Mouse (Mus musculus) CD8-positive naive resting alpha-beta T cell, adult 2 months (primary cell): ENCODE measurements around the gene Fam13c.
"Not testable (repeated sequence)": the region's sequence is repeated elsewhere in the genome, so short reads cannot be mapped to it uniquely, and the experiment has no call there.

Experiments
- DNase-seq, 2 experiments: peaks; one replicate each; pipeline ENCODE4 v3.0.0; 2022; ENCODE audit warnings: low read depth in 2 of 2, low spot score in 2 of 2

Fam13c gene

DNA sequence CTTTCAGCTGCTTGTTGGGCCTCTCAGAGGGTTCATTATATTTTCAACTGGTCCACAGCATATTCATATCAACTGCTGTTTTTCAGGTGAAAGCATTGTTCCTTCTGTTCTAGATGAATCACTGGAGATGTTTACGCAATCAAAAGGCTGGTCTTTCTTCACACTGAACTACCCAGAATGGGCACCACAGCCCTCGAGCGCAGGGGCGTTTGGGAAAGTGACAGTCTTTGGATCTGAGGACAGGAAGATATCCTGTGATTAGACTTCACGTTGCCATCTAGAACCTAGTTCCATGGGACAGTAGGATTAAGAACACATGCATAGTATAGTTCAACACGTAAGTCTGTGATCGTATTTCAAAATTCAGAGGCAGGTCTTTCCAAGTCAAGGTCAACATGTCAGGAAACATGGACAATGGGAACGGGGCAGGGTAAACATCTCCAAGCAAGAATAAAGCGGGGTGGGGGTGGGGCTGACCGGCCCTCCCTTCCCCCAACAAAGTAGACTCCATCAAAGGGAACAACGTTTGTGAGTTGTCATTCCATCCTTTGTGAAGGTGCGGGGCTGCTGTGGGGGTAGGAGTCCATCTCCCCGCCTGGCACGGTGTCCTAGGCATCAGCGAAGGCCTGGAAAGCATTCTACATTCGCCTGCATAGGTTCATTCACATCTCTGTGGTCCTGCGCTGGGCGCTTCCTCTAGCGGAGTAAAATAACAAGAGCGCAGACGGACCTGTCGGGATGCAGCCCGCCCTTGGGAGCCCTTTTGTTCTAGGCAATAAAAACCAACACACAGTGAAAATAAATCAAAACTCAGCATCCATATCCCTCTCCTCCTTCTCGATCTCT lies at the start of gene Fam13c:
Gene Fam13c (plus strand): TSS at position 806 of the 846 bp plus-strand sequence.
- no peak for DNase-seq

DNA sequence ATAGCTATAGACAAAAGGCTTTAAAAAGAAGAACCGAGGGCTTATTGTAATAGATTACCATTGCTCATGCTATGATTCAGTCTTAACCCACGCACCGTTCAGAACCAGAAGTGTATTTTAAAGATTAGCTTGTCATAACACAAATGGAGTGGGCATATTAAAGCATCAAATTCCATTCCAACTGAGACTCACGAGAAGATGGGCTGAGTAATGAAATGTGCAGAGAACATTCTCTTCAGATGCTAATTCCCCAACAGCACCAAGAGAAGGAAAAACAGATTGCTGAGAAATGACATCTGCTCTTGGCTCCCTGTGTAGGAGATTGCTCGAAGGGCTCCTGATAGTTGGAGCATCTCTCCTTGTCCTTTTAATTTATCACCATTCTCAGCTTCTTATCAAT lies 44.4 kb upstream of the Fam13c start:
- no peak for DNase-seq

DNA sequence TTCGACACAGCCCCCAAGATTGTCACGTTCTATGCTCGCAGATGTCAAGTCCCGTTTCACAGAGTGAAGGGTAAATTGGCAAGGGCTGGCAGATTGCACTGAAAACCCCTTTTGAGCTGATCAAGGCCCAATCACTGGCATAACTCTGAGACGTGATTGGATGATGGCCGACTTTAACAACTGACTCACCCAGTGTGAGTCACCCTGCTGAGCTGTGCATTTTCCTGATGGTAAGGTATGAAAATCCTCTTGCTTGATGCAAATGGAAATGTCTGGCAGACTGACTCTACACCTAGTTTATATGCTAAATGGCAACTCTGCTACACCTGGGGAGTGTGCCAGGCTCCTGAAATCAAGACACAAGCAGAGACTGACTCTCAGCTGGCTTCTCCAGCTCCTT lies 42.1 kb upstream of the Fam13c start:
- DNase-seq: no peak

DNA sequence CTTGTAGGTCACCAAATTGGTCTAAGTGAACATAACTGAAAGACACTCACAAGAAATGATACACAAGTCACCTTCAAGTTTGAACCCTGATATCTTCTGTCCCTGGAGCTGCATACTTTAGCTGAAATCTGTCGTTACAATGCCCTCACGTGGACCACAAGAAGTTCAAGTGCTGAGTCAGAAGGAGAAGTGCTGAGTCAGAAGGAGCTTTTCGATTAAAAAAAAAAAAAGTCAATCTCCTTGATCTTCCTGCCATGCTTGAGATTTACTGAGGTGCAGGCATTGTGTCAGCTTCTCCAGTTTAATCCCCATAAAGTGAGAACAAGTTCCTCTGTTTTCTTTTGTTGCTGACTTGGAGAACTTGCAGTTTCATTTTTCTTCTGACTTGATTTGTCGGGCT lies 38.3 kb upstream of the Fam13c start:
- DNase-seq: no peak

DNA sequence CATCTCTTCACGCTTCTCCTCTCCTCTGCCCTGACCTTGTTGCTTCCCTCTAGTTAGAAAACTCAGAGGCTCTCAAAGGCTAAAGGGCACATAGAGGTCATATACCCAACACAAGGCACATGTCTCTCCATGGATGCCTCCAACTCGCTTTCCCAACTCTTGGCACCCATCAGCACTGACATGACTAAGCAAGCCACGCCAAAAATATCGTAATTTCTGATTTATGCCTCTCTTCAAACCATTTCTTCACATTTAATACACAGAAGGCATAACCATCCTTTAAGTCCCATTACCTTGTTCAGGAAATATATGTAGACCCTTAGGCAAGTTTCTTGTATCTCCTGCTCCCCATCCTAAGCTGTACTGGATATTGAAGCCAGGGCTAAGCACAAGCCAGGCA lies 37.6 kb upstream of the Fam13c start:
- no peak for DNase-seq

DNA sequence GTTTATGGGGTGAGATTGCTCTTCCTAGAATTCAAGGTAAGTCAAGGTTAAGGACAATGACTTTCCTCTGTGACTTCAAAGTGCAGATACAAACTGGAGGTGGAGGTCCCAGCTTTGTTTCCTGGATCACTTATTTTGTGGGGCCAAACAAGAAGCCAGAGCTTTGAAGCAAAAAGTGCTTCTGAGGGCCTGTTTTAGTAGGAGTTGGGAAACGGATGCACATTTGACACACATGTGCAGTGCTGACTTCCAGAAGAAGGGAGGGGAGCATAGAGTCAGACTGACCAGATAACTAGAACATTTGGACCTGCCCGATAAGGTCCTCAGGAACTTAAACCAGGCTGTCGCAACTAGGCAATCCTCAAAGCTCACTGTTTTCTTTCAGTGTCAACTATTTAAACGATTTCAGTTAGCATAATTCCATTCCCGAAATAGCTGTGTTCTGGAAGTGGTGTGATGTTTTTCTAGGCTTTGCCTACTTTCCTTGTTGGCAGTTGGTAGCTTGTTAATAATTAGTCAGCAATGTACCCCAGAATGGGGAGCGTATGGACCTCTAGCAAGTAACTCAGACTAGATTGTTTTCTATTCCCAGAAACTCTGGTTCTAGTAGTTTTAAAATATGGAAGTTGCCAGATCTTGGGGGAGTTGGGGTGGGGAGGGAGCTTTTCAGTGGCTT lies 22.3 kb upstream of the Fam13c start:
- DNase-seq: no peak

DNA sequence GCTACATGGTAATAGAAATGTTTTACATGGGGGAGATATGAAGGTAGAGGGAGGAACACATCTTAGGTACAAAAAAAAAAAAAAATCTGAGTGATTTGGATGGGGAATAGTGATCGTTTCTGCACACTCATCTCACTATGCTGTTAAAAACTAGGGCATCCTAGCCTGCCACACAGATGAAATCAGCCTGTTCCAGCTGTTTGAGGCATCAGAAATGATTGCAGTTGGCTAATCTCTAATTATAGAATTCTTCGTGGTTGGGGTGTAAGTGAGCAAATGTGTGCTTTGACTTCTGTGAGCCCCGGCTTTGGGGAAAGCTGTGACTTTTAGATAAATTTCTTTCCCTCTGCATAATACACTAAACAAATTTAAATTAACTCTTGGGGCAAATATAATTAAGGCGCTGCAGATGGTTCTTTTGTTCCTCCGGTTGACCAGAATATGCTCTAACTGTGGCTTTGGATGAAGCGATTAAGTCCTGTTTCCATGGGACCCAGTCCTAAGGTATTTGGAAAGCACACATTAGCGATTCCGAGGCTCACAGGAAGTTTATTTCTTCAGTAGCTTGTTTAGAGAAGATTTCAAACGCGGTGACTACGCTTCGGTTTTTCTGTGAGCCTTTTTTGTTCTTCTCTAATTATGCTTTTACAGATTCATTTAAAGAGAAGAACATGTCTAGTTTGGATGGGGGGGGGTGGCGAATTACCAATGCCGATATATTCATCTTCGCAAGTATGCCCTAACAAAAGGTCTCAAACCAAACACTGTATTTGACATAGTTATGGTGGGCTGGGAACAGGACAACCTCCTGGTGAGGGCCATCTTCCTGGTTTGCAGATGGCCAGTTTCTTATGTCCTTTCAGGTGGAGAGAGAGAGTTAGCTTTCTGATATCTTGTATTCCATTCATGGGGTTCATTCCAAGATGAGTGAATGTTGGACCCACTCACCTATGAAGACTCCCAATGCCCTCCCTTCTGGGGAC lies 20.7 kb upstream of the Fam13c start:
- DNase-seq: no peak

DNA sequence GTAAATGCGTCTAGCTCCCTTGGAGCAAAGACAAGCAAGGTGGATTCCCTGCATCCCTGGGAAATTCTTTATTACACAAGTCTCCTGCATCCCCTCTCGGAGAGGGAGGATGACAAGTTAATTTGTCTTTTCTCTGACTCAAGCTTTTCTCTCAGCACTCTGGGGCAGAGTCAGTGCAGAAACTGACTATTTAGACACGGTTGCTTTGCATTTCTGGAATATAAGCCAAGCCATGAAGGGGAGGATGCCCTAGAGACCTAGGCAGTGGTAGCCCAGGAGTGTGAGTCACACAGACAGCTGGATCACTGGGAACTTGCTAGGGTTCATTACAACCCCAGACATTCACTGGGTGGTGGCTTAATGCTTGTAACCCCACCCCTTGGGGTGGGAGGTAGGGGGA lies 13.9 kb upstream of the Fam13c start:
- no peak for DNase-seq

DNA sequence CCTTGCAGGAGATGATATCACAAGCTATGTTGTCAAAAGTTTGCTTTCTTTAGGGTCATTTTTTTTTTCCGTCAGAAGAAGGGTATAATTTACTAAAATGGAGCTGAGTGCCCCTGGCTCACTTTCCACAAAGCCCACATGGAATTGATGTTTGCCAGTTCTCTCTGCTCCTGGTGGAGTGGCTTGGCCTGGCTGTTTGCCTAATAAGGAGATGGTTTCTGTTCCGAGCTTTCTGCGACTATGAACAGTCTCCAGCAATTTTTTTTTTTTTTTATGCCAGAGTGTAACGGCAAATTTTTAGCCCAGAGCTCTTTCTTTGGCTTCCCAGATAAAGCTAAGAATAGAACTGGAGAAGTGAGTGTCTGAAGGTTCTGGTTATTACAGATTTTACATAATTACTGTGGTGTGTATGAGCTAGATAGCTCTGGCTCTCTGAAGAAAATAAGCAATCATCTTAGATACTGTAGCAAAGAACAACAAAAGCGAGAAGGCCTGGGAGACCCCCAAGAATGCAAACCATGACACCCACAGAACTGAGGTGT lies 12.1 kb upstream of the Fam13c start:
- no peak for DNase-seq

DNA sequence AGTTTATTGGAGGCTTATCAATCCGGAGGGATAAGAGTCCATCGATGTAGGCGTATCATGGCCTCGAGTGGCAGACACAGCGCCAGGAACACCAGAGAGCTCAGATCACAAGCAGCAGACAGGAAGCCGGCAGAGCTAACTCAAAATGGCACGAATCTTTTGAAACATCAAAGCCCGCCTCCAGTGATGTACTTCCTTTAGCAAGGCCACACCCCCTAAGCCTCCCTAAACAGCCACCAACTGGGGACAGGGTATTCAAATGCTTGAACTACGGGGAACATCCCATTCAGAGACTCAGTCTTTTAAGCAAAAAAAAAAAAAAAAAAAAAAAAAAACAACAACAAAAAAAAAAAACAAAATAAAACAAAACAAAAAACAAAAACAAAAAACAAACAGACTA lies 10.9 kb upstream of the Fam13c start:
- no peak for DNase-seq

DNA sequence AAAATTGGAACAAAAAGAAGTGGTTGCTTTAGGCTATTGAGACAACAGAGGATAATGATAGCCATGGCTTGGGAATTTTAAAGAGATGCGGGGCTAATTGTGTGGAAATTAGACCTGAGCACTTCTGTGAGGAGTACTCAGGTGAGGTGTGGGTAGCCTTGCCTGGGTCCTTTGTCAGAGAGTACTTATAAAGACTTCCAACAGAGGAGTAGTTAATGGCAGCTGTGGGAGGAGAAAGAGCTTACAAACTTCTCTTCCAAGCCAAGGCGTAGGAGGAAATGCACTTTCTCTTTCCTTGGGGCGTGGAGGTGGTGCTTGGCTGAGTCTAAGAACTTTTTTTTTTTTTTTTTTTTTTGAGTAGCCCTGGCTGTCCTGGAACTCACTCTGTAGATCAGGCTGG lies 6.9 kb upstream of the Fam13c start:
- no peak for DNase-seq

DNA sequence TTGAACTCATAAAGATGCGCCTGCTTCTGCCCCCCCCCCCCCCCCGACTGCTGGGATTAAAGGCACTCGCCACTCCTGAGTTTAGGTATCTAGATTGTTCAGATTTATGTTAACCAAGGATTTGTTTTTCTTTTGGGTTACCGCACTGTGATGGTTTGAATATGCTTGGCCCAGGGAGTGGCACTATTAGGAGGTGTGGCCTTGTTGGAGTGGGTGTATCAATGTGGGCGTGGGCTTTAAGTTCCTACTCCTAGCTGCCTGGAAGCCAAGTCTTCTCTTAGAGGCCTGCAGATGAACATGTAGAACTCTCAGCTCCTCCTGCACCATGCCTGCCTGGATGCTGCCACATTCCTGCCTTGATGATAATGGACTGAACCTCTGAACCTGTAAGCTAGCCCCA lies 6.5 kb upstream of the Fam13c start:
- not testable (repeated sequence) for DNase-seq

DNA sequence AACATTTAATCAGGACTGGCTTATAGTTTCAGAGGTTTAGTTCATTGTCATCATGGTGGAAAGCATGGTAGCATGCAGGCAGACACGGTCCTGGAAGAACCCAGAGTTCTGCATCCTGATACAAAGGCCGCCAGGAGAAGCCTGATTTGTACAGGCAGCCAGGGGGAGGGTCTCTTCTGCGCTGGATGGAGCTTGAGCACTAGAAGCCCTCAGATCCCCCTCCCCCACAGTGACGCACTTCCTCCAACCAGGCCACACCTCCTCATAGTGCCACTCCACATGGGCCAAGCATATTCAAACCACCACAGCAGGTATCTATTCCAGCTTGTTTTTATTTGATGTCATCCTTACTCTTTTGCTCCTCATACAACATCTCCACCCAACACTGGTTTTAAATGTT lies 3.6 kb upstream of the Fam13c start:
- no peak for DNase-seq

DNA sequence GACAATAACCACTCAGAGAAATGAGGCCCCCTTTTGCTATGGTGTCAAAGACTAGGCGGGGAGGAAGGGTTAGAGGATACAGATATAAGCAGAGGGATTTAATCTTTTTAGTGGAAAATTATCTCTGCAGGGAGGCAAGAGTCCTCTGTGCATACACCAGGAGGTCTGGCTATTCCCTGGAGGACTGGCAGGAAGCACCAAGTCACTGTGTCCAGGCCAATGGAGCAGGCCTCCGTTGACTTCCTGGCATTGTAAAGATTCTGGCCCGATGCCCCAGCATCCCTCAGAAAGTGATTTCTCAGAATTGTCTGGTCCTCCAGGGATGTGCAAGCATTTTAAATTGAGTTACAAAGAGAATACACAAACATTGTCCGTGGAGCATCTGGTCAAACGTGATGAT lies 3.0 kb upstream of the Fam13c start:
- no peak for DNase-seq

DNA sequence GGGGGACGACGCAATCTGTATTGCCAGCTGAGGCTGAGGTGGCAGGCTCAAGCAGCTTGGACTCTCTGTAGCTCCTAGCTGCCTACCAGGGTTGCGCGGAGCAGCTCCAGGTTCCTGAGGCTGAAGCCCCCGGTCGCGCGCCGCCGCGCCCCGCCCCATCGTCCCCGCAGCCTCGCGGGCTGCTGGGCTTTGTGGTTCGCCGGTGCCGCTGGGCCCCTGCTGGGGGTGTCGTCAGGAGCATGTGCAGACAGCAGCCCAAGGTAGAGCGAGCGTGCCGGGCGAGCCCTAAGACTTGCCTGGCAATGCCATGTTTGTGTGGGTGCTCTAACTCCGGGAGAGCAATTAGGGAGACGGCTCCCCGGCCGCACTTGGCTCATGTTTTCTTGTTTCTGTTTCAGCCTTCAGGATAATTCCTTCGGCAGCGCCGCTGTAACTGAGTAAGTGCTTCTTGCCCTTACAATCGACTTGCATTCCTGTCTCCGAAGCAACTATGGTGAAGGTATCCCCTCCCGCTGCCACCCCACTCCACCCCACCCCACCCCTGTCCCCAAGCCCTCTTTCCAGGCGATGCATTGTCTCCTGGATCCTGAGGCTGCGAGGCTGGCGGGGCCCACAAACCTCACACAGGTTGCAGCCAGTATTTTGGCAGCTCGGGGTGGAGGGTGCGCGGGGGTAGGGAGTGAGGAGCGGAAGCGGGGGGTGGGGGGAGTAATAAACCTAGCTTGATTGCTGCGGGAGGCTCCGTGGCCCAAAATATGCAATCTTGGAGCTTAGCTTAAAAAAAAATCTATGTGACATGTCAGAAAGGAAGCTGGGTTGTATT lies 569 bp downstream of the Fam13c start:
- no peak for DNase-seq

DNA sequence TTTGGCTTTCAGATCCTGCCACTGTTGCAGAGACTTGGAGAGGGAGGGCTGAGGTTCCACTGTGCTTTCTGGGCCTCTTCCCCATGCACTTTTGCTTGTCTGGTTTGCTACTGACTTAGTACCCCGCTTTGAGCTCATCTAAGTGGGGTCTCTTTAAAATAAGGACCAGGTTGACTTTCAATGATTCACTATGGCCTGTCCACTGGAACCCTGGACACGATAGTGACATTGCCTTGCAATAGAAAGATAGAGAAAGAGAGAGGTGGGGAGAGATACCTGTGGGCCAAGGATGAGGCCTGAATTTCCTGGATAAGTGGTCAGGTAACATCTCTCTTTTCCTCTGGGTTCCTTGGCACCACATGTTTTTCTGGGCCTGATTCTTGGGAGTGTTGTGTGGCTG lies 1.9 kb downstream of the Fam13c start:
- no peak for DNase-seq

DNA sequence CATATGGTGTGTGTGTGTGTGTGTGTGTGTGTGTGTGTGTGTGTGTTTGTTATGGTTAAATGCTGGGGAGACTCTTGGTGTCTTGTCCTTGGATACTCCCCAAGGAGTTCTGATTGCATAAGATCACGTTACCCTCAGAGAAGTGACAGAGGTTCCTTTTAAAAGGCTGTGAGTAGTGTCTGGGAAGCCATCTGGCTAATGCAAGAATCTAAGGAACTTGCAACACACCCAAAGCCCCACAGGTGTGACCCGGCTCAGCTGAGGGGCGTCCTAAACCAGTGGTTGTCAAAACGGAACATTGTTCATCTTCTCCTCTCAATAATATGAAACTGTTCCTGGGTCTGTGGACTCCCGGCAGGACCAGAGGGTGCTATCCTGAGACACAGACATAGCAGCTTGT lies 2.3 kb downstream of the Fam13c start:
- DNase-seq: no peak

DNA sequence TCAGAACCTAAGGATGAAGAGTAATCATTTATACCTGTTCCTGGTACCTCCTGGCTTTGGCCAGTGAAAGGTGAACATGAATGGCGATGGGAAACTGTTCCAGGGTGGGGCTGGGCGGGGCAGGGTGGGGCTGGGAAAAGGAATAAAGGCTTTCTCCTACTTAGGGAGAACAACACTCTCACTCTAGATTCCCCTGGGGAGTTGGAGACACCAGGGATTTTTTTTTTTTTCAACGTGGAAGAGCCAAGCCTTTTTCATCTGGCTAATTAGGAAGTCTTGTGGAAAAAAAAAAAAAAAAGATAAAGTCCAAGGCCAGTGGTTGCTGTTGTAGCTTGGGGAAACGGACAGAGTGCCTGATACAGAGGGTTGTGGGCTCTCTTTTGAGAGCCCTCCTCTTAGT lies 7.5 kb downstream of the Fam13c start:
- no peak for DNase-seq

DNA sequence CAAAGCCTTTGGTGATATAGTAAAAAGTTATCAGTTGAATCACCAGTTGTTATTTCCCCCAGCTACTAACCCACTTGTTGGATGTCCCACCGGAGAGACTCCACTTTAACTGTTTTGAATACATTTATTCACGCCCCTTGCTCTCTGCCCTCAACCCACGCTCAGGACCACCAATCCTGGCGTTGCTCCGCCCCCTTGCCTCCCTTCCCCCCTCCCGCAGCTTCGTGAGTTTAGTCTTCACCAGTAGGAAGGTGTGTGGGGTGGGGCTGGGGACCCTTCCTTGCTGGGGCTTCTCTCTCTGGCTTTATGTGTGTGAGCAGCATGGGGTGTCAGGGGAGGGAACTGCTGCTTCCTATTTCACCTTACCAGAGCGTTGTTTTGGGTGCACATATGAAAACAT lies 8.9 kb downstream of the Fam13c start:
- no peak for DNase-seq

DNA sequence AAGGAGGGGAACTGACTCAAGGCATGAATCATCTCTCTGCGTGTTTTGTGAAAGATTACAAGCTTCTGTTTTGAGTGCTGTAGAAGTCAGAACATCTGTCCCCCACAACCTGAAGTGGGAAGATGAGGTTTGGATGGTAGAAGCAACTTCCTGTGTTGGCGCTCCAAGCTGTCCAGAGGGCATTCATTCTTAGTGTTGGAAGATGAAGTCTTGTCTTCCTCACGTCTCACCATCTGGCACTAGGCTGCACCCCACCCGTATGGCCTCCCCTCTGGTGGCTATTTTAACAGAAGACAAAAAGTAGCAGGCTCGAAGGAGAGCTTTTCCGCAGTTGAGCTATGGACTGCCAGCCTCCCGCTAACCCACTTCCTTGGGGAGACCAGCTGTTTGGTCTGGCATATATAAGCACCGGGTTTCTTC lies 15.6 kb downstream of the Fam13c start:
- DNase-seq: no peak
